Mouse (Mus musculus): Measurements from ENCODE around the gene Fgfbp3. TPM values are rescaled to one million over a fixed set of nuclear protein-coding genes. Genes with fewer than 3 reads are reported as not detected.

Gene Fgfbp3
- polyA plus RNA-seq (2012; rRNA removed; ENCODE audit: low replicate concordance) = 1.5 and 9.0 TPM in 2 replicates

DNA sequence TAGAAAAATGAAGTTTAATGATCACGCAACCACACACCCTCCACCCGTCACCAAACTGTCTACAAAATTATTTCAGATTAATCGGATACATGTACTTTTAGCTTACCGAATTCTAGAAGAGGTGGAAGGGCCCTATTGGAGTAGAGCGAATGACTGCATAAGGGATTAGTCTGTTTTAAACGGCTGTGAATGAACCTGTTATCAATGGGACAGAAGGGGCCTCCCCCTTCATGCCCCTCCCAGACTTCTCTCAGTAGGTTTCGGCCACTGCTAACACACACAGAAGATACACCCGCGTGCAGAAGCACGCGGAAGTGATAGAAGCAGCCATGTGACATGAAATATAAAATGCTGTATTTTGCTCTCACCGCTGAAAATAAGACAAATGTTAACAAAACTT lies at the start of gene Fgfbp3:
TSS of gene Fgfbp3 (minus strand) at position 150 of the 400 bp plus-strand sequence.

DNA sequence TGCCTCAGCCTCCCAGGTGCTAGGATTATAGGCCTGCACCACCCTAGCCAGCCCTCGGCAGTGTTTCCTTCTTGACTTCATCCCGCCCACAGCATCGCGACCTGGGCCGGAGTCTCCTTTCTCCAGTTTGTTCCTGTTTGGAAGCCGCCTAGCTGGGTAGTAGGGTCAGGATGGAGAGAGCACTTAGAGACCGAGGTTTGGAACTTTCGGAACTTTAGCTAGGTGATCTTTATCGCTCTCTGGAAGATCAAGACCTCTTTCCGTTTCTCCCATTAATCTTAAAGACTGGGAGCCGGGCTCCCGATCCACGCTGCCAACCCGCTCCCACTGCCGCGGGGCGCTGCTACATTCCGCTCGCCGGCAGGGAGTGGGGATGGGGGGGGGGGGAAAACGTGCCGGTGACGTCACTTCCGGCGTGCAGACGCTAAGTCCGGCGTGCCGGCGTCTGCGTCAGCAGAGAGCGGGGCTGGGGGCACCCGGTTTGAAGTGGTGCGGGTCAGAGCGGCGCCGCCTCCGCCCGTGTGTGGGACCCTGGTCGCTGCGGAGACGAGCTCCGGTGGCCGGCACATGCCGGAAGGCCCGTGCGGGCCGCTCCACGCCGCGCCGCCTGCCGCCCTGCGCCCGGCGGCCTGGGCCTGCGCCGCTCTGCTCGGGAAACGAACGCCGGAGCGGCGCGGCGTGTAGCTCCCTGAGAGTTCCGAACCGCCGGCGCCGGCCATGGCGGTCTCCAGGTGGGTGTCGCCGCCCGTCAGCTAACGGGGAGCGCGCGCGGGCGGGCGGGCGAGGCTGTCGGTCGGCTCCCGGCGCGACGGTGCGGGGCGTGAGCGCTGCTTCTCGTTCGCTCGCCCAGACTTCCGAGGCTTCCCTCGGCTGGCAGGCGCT lies 6.5 kb upstream of the Fgfbp3 start, which contains the start of gene Btaf1:
TSS of gene Btaf1 (plus strand) at position 409 of the 882 bp plus-strand sequence.

Other genes with a start within 250 kb of the Fgfbp3 start
- gene Ppp1r3c, start 183.0 kb downstream of the Fgfbp3 start, polyA plus RNA-seq (2012; rRNA removed; ENCODE audit: low replicate concordance) = 13.0 and 50.1 TPM in 2 replicates
- gene Tnks2, start 85.4 kb downstream of the Fgfbp3 start, polyA plus RNA-seq (2012; rRNA removed; ENCODE audit: low replicate concordance) = 22.7 and 28.7 TPM in 2 replicates
- gene Btaf1, start 6.5 kb upstream of the Fgfbp3 start, polyA plus RNA-seq (2012; rRNA removed; ENCODE audit: low replicate concordance) = 3.0 and 5.4 TPM in 2 replicates

All from mammary gland, adult 2 months (tissue).